Mouse (Mus musculus): ENCODE measurements around the gene Wdr63. TPM values are rescaled to one million over a fixed set of nuclear protein-coding genes. Genes with fewer than 3 reads are reported as not detected.

The Wdr63 gene
- polyA plus RNA-seq, 1 experiment from 2014 or later = not detected

GRCm38 (mm10) chr3:146017521-146017920 lies 90.4 kb downstream of the Wdr63 start:
- Histone ChIP-seq H3K4me3 (ENCODE audit: low read depth, low read length) (no peak overlapping the region), H3K4me2 (ENCODE audit: low read depth) (no peak overlapping the region), H3K27ac (ENCODE audit: low read depth, low read length) (no peak overlapping the region), H3K9me3 (ENCODE audit: control insufficient read depth, low read length) (no peaks in the 10 kb centered on the region), H3K27me3 (ENCODE audit: control insufficient read depth, insufficient read depth, low read length) (no peaks in the 10 kb centered on the region), H3K9ac (ENCODE audit: low read length) (no peak overlapping the region), H3K36me3 (ENCODE audit: control insufficient read depth, insufficient read depth, low read length) (no peaks in the 10 kb centered on the region), H3K4me1 (ENCODE audit: control insufficient read depth, insufficient read depth, low read length) (no peaks in the 10 kb centered on the region)
- DNase-seq (ENCODE audit: low spot score) (no peak), ATAC-seq (ENCODE audit: insufficient read depth, low FRiP score, low TSS enrichment) (no peak)
- WGBS = 68% methylated on average over 9 of the region's 9 CpGs

DNA sequence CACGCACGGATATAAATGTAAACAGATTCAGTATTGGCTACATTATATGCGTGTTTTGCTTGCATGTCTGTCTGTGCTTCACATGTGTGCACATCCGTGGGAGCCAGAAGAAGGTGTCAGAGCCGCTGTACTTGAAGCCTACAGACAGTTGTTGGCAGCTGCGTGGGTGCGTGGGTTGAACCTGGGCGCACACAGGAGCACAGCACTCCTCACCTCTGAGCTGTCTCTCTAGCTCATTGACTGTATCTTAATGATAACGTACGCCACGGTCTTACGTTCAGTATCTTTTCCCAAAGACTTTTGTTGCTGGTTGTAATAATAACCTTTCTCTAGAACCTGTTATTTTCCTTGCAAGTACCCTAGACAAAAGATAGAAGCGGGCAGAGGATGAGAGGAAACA lies 91.0 kb downstream of the Wdr63 start:
- DNase-seq (ENCODE audit: low spot score) (no peak), ATAC-seq (ENCODE audit: insufficient read depth, low FRiP score, low TSS enrichment) (no peak)
- no peak overlapping the region for H3K27ac ChIP-seq (ENCODE audit: low read depth, low read length)
- H3K9ac ChIP-seq (ENCODE audit: low read length) = no peak overlapping the region
- H3K4me2 ChIP-seq (ENCODE audit: low read depth) = no peak overlapping the region
- H3K4me3 ChIP-seq (ENCODE audit: low read depth, low read length) = no peak overlapping the region
- H3K9me3 ChIP-seq (ENCODE audit: control insufficient read depth, low read length) = no peaks in the 10 kb centered on the region
- H3K4me1 ChIP-seq (ENCODE audit: control insufficient read depth, insufficient read depth, low read length) = no peaks in the 10 kb centered on the region
- no peaks in the 10 kb centered on the region for H3K36me3 ChIP-seq (ENCODE audit: control insufficient read depth, insufficient read depth, low read length)
- WGBS = 90% methylated on average over 13 of the region's 13 CpGs
- H3K27me3 ChIP-seq (ENCODE audit: control insufficient read depth, insufficient read depth, low read length) = no peaks in the 10 kb centered on the region

- H3K36me3 ChIP-seq (ENCODE audit: control insufficient read depth, insufficient read depth, low read length) = no peaks in the 10 kb centered on the region
- no peak overlapping the region for H3K4me3 ChIP-seq (ENCODE audit: low read depth, low read length)
- no peaks in the 10 kb centered on the region for H3K4me1 ChIP-seq (ENCODE audit: control insufficient read depth, insufficient read depth, low read length)
- no peak overlapping the region for H3K4me2 ChIP-seq (ENCODE audit: low read depth)
- no peak overlapping the region for H3K27ac ChIP-seq (ENCODE audit: low read depth, low read length)
- no peak for DNase-seq (ENCODE audit: low spot score)
- 93% methylated on average over 12 of the region's 12 CpGs for WGBS
- no peak for ATAC-seq (ENCODE audit: insufficient read depth, low FRiP score, low TSS enrichment)
- H3K9ac ChIP-seq (ENCODE audit: low read length) = no peak overlapping the region
- no peaks in the 10 kb centered on the region for H3K27me3 ChIP-seq (ENCODE audit: control insufficient read depth, insufficient read depth, low read length)
- H3K9me3 ChIP-seq (ENCODE audit: control insufficient read depth, low read length) = no peaks in the 10 kb centered on the region
These were observed 93.6 kb downstream of the Wdr63 start for GRCm38 (mm10) chr3:146014321-146014720.

DNA sequence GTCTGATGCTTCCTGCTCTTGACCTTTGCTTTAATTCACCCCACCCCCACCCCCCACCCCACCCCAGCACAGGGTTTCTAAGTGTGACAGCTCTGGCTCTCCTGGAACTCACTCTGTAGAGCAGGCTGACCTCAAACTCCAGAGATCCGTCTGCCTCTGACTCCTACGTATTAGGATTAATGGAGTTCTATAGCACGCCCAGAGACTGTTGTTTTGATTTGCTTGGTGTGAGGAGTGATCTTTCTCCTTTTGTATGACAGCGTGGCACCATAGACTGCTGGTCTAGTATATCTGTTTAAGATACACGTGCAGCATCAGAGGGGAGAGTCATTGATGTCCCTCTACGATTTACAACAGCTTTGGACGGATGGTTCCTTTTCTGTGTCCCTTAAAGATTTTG lies 94.4 kb downstream of the Wdr63 start:
- H3K4me3 ChIP-seq (ENCODE audit: low read depth, low read length) = no peak overlapping the region
- H3K9ac ChIP-seq (ENCODE audit: low read length) = no peak overlapping the region
- H3K4me2 ChIP-seq (ENCODE audit: low read depth) = no peak overlapping the region
- no peaks in the 10 kb centered on the region for H3K4me1 ChIP-seq (ENCODE audit: control insufficient read depth, insufficient read depth, low read length)
- no peak for ATAC-seq (ENCODE audit: insufficient read depth, low FRiP score, low TSS enrichment)
- H3K27me3 ChIP-seq (ENCODE audit: control insufficient read depth, insufficient read depth, low read length) = no peaks in the 10 kb centered on the region
- no peaks in the 10 kb centered on the region for H3K36me3 ChIP-seq (ENCODE audit: control insufficient read depth, insufficient read depth, low read length)
- no peak overlapping the region for H3K27ac ChIP-seq (ENCODE audit: low read depth, low read length)
- H3K9me3 ChIP-seq (ENCODE audit: control insufficient read depth, low read length) = no peaks in the 10 kb centered on the region
- no peak for DNase-seq (ENCODE audit: low spot score)
- whole genome bisulfite sequencing = 91% methylated on average over 7 of the region's 7 CpGs

DNA sequence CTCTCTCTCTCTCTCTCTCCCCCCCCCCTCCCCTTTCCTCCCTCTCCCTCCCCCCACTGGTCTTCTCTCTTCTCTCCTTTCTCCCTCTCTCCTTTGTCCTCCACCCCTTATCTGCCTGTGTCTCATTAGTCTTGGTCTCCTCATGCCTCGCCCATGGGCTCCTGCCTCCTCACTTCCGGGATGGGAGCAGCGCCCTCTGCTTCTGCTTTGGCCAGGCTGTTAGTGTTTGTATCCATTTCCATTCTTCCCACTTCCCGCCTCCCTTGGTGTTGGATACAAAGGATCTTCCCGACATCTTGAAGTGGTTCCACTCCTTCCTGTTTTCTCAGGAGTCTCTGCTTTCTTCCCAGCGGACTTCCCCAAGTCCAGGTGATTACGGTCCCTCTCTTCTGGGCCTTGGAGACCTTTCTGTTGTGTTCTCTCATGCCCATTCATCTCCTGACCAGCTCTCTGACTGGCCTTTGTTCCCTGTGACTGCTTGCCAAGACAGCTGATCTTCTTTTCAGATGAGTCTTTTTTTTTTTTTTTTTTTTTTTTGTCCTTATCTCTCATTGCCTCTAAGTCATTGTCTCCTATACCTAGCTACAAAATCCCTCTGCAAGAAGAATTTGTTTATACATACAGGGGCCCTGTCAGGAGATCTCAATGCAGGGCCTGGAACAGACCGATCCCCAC lies 96.2 kb downstream of the Wdr63 start:
- no peak overlapping the region for H3K4me3 ChIP-seq (ENCODE audit: low read depth, low read length)
- H3K27me3 ChIP-seq (ENCODE audit: control insufficient read depth, insufficient read depth, low read length) = no peaks in the 10 kb centered on the region
- H3K4me2 ChIP-seq (ENCODE audit: low read depth) = no peak overlapping the region
- 78% methylated on average over 8 of the region's 8 CpGs for WGBS
- no peak overlapping the region for H3K9ac ChIP-seq (ENCODE audit: low read length)
- ATAC-seq (ENCODE audit: insufficient read depth, low FRiP score, low TSS enrichment) (no peak), DNase-seq (ENCODE audit: low spot score) (no peak)
- H3K9me3 ChIP-seq (ENCODE audit: control insufficient read depth, low read length) = no peaks in the 10 kb centered on the region
- H3K4me1 ChIP-seq (ENCODE audit: control insufficient read depth, insufficient read depth, low read length) = no peaks in the 10 kb centered on the region
- H3K27ac ChIP-seq (ENCODE audit: low read depth, low read length) = no peak overlapping the region
- H3K36me3 ChIP-seq (ENCODE audit: control insufficient read depth, insufficient read depth, low read length) = no peaks in the 10 kb centered on the region

DNA sequence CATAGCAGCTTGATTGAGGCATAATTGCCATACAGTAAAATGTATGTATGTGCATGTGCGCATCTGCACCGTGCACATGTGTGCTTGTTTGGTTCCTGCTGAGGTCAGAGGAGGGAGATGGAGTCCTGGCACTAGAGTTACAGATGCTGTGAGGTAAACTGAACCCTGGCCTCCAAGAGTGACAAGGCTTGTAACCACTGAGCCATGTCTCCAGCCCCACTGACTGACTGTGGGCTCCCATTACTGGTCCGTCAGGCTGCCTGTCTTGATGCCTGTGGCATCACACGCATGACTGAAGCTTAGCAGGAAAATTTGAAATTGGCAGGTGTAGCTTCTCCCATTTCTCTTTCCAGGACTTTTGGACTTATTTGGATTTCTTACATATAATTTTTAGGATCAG lies 97.2 kb downstream of the Wdr63 start:
- DNase-seq (ENCODE audit: low spot score) = no peak
- Histone ChIP-seq H3K4me1 (ENCODE audit: control insufficient read depth, insufficient read depth, low read length) (no peaks in the 10 kb centered on the region), H3K4me2 (ENCODE audit: low read depth) (no peak overlapping the region), H3K9me3 (ENCODE audit: control insufficient read depth, low read length) (no peaks in the 10 kb centered on the region), H3K27ac (ENCODE audit: low read depth, low read length) (no peak overlapping the region), H3K36me3 (ENCODE audit: control insufficient read depth, insufficient read depth, low read length) (no peaks in the 10 kb centered on the region), H3K9ac (ENCODE audit: low read length) (no peak overlapping the region), H3K27me3 (ENCODE audit: control insufficient read depth, insufficient read depth, low read length) (no peaks in the 10 kb centered on the region), H3K4me3 (ENCODE audit: low read depth, low read length) (no peak overlapping the region)
- no peak for ATAC-seq (ENCODE audit: insufficient read depth, low FRiP score, low TSS enrichment)
- 85% methylated on average over 4 of the region's 4 CpGs for WGBS

- H3K4me3 ChIP-seq (ENCODE audit: low read depth, low read length) = no peak overlapping the region
- H3K27me3 ChIP-seq (ENCODE audit: control insufficient read depth, insufficient read depth, low read length) = no peaks in the 10 kb centered on the region
- no peak for ATAC-seq (ENCODE audit: insufficient read depth, low FRiP score, low TSS enrichment)
- no peaks in the 10 kb centered on the region for H3K9me3 ChIP-seq (ENCODE audit: control insufficient read depth, low read length)
- no peak overlapping the region for H3K27ac ChIP-seq (ENCODE audit: low read depth, low read length)
- no peak overlapping the region for H3K9ac ChIP-seq (ENCODE audit: low read length)
- H3K4me2 ChIP-seq (ENCODE audit: low read depth) = no peak overlapping the region
- 76% methylated on average over 19 of the region's 20 CpGs for WGBS
- H3K36me3 ChIP-seq (ENCODE audit: control insufficient read depth, insufficient read depth, low read length) = no peaks in the 10 kb centered on the region
- H3K4me1 ChIP-seq (ENCODE audit: control insufficient read depth, insufficient read depth, low read length) = no peaks in the 10 kb centered on the region
- no peak for DNase-seq (ENCODE audit: low spot score)
These were observed 97.9 kb downstream of the Wdr63 start for GRCm38 (mm10) chr3:146009859-146010645.

DNA sequence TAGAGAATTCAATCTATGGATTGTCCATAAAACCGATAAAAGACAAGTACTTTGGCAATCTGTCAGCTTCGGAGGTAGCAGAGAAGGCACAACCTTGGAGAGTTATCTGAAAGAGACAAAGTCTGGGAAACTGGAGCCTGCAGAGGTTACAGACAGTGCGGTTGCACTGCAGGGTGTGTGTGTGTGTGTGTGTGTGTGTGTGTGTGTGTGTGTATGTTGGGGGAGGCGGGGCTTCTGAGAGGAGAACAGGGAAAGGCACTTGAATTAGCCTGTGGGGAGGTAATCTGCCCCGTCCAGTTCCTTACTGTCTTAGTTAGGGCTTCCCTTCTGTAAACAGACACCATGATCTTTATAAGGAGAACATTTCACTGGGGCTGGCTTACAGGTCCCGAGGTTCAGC lies 100.1 kb downstream of the Wdr63 start:
- Histone ChIP-seq H3K9me3 (ENCODE audit: control insufficient read depth, low read length) (no peaks in the 10 kb centered on the region), H3K4me1 (ENCODE audit: control insufficient read depth, insufficient read depth, low read length) (no peaks in the 10 kb centered on the region), H3K27ac (ENCODE audit: low read depth, low read length) (no peak overlapping the region), H3K9ac (ENCODE audit: low read length) (no peak overlapping the region), H3K4me3 (ENCODE audit: low read depth, low read length) (no peak overlapping the region), H3K36me3 (ENCODE audit: control insufficient read depth, insufficient read depth, low read length) (no peaks in the 10 kb centered on the region), H3K4me2 (ENCODE audit: low read depth) (no peak overlapping the region), H3K27me3 (ENCODE audit: control insufficient read depth, insufficient read depth, low read length) (no peaks in the 10 kb centered on the region)
- ATAC-seq (ENCODE audit: insufficient read depth, low FRiP score, low TSS enrichment) = no peak
- WGBS = 91% methylated on average over 6 of the region's 6 CpGs
- no peak for DNase-seq (ENCODE audit: low spot score)

Measured in neural tube, embryonic 11.5 days (tissue).